Mouse (Mus musculus) myocyte (in vitro differentiated cells): ENCODE measurements around the gene Gm49368. TPM values are rescaled to one million over a fixed set of nuclear protein-coding genes. Genes with fewer than 3 reads are reported as not detected.

Source experiments
- polyA plus RNA-seq: library from polyadenylated mRNA; unstranded; fragments of >200 nt; fragmentation: generic; extraction: Trizol; gene quantifications from one replicate; pipeline ENCODE4 v1.2.1, GENCODE M21; 2012; ENCODE audit warnings: missing spikeins

Gene Gm49368
- polyA plus RNA-seq, 1 experiment: not detected

Other genes with a start within 250 kb of the Gm49368 start
- 73.0 TPM for gene Stx4a, start 238.4 kb upstream of the Gm49368 start, polyA plus RNA-seq
- 0.20 TPM for gene Stx1b, start 238.1 kb upstream of the Gm49368 start, polyA plus RNA-seq
- 16.7 TPM for gene Zfp646, start 186.5 kb upstream of the Gm49368 start, polyA plus RNA-seq
- gene Zfp668, start 185.9 kb upstream of the Gm49368 start, polyA plus RNA-seq: 7.9 TPM
- 0.74 TPM for gene Prss53, start 171.7 kb upstream of the Gm49368 start, polyA plus RNA-seq
- not detected for gene Gm21974, start 167.2 kb upstream of the Gm49368 start, polyA plus RNA-seq
- 65.9 TPM for gene Vkorc1, start 167.1 kb upstream of the Gm49368 start, polyA plus RNA-seq
- gene Bckdk, start 158.6 kb upstream of the Gm49368 start, polyA plus RNA-seq: 53.2 TPM
- gene Kat8, start 150.2 kb upstream of the Gm49368 start, polyA plus RNA-seq: 26.4 TPM
- gene Prss8, start 132.6 kb upstream of the Gm49368 start, polyA plus RNA-seq: 0.06 TPM
- 10.6 TPM for gene Prss36, start 116.0 kb upstream of the Gm49368 start, polyA plus RNA-seq
- gene Fus, start 95.2 kb upstream of the Gm49368 start, polyA plus RNA-seq: 231 TPM
- gene Pycard, start 68.8 kb upstream of the Gm49368 start, polyA plus RNA-seq: 3.9 TPM
- gene Trim72, start 58.7 kb upstream of the Gm49368 start, polyA plus RNA-seq: 468 TPM
- gene Itgam, start within 50 bp of the Gm49368 start, polyA plus RNA-seq: 0.14 TPM
- not detected for gene Itgax, start 66.9 kb downstream of the Gm49368 start, polyA plus RNA-seq
- gene Itgad, start 91.7 kb downstream of the Gm49368 start, polyA plus RNA-seq: 0.13 TPM
- gene Cox6a2, start 143.7 kb downstream of the Gm49368 start, polyA plus RNA-seq: 1,017 TPM
- 16.7 TPM for gene Armc5, start 174.7 kb downstream of the Gm49368 start, polyA plus RNA-seq
- gene 9130023H24Rik, start 175.3 kb downstream of the Gm49368 start, polyA plus RNA-seq: 3.3 TPM
- 58.1 TPM for gene Tgfb1i1, start 184.1 kb downstream of the Gm49368 start, polyA plus RNA-seq
- not detected for gene Slc5a2, start 203.0 kb downstream of the Gm49368 start, polyA plus RNA-seq
- gene BC017158, start 235.5 kb downstream of the Gm49368 start, polyA plus RNA-seq: 10.9 TPM